Mouse (Mus musculus) brain, embryonic 14.5 days (tissue): ENCODE results near the gene G430095P16Rik.

Source experiments
- CTCF ChIP-seq: fragments of 200-500 bp; IDR thresholded peaks from 2 replicates; pipeline ENCODE4 v1.5.1; 2012; ENCODE audit warnings: inconsistent platforms, mild to moderate bottlenecking, moderate library complexity, borderline replicate concordance; ENCODE audit not compliant: insufficient read depth, insufficient read length; ENCODE audit errors: extremely low read depth
- POLR2A ChIP-seq: fragments of 200-500 bp; IDR thresholded peaks from 2 replicates; pipeline ENCODE4 v1.6.1; 2012; ENCODE audit warnings: mild to moderate bottlenecking, inconsistent platforms, borderline replicate concordance; ENCODE audit not compliant: poor library complexity, insufficient read depth, insufficient read length, severe bottlenecking; ENCODE audit errors: extremely low read depth

DNA sequence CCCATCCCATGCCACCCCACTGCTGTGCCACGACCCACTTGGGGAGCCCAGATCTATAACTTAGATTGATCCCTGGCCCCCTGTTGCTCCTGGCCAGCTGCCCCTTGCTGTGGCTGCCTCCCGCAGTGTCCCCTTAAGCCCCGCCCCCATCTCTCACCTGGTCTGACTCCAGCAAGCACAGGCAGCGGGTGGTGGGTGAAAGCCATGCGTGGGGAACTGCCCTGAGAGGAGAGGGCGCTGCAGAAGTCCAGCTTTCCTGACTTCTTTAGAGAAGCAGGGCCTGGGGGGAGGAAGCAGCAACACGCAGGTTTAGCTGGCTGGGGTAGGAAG, 729 bp downstream of the G430095P16Rik start:
- no peak for TF ChIP-seq CTCF
- TF ChIP-seq POLR2A, result no peak
